Mouse (Mus musculus) limb, embryonic 11.5 days (tissue): Measurements from ENCODE around the gene Lrrc8d. TPM values are rescaled to one million over a fixed set of nuclear protein-coding genes. Genes with fewer than 3 reads are reported as not detected.

Experiments
- polyA plus RNA-seq: library from polyadenylated mRNA; unstranded; fragments of >200 nt; fragmentation: Nextera tagmentation; extraction: Ambion mirVana; gene quantifications from 2 replicates; pipeline ENCODE4 v1.2.1, GENCODE M21; 2014

The Lrrc8d gene
- polyA plus RNA-seq, 1 experiment from 2014 or later = 21.4 TPM

Other genes with a start within 250 kb of the Lrrc8d start
- gene Lrrc8c, start 180.6 kb upstream of the Lrrc8d start, polyA plus RNA-seq = 14.9 TPM in 2 replicates
- 44.1 and 47.7 TPM in 2 replicates for gene Zfp326, start 176.6 kb downstream of the Lrrc8d start, polyA plus RNA-seq